Mouse (Mus musculus): ENCODE results near the gene Rasgrf1. TPM values are rescaled to one million over a fixed set of nuclear protein-coding genes. Genes with fewer than 3 reads are reported as not detected.

Rasgrf1 gene
- total RNA-seq, 2 experiments from 2014 or later = not detected

- no peak for ATAC-seq (replicated peaks; ENCODE audit: low FRiP score, poor library complexity, severe bottlenecking)
Measured at GRCm38 (mm10) chr9:89958959-89959358, 49.3 kb downstream of the Rasgrf1 start.

GRCm38 (mm10) chr9:89964091-89964490 lies 54.4 kb downstream of the Rasgrf1 start:
- ATAC-seq (replicated peaks; ENCODE audit: low FRiP score, poor library complexity, severe bottlenecking) = no peak

GRCm38 (mm10) chr9:89967716-89968115 lies 58.0 kb downstream of the Rasgrf1 start:
- no peak for ATAC-seq (replicated peaks; ENCODE audit: low FRiP score, poor library complexity, severe bottlenecking)

- ATAC-seq (replicated peaks; ENCODE audit: low FRiP score, poor library complexity, severe bottlenecking) = no peak
Measured at GRCm38 (mm10) chr9:89968836-89969450, 59.2 kb downstream of the Rasgrf1 start.

GRCm38 (mm10) chr9:89970271-89970670 lies 60.6 kb downstream of the Rasgrf1 start:
- no peak for ATAC-seq (replicated peaks; ENCODE audit: low FRiP score, poor library complexity, severe bottlenecking)

GRCm38 (mm10) chr9:89970886-89971486 lies 61.3 kb downstream of the Rasgrf1 start:
- ATAC-seq (replicated peaks; ENCODE audit: low FRiP score, poor library complexity, severe bottlenecking) = no peak

- no peak for ATAC-seq (replicated peaks; ENCODE audit: low FRiP score, poor library complexity, severe bottlenecking)
Measured at GRCm38 (mm10) chr9:89972321-89972720, 62.6 kb downstream of the Rasgrf1 start.

GRCm38 (mm10) chr9:89973856-89974255 lies 64.1 kb downstream of the Rasgrf1 start:
- no peak for ATAC-seq (replicated peaks; ENCODE audit: low FRiP score, poor library complexity, severe bottlenecking)

- ATAC-seq (replicated peaks; ENCODE audit: low FRiP score, poor library complexity, severe bottlenecking) = no peak
Measured at GRCm38 (mm10) chr9:89974463-89974931, 64.8 kb downstream of the Rasgrf1 start.

GRCm38 (mm10) chr9:89976366-89976940 lies 66.7 kb downstream of the Rasgrf1 start:
- ATAC-seq (replicated peaks; ENCODE audit: low FRiP score, poor library complexity, severe bottlenecking) = no peak

- ATAC-seq (replicated peaks; ENCODE audit: low FRiP score, poor library complexity, severe bottlenecking) = no peak
Measured at GRCm38 (mm10) chr9:89979248-89979647, 69.5 kb downstream of the Rasgrf1 start.

GRCm38 (mm10) chr9:89982256-89982655 lies 72.5 kb downstream of the Rasgrf1 start:
- ATAC-seq (replicated peaks; ENCODE audit: low FRiP score, poor library complexity, severe bottlenecking) = no peak

GRCm38 (mm10) chr9:89988053-89988452 lies 78.3 kb downstream of the Rasgrf1 start:
- no peak for ATAC-seq (replicated peaks; ENCODE audit: low FRiP score, poor library complexity, severe bottlenecking)

- ATAC-seq (replicated peaks; ENCODE audit: low FRiP score, poor library complexity, severe bottlenecking) = no peak
Measured at GRCm38 (mm10) chr9:89988811-89989528, 79.3 kb downstream of the Rasgrf1 start.

- no peak for ATAC-seq (replicated peaks; ENCODE audit: low FRiP score, poor library complexity, severe bottlenecking)
Measured at GRCm38 (mm10) chr9:90006432-90006831, 96.7 kb downstream of the Rasgrf1 start.

GRCm38 (mm10) chr9:90007094-90007493 lies 97.4 kb downstream of the Rasgrf1 start:
- ATAC-seq (replicated peaks; ENCODE audit: low FRiP score, poor library complexity, severe bottlenecking) = no peak

- ATAC-seq (replicated peaks; ENCODE audit: low FRiP score, poor library complexity, severe bottlenecking) = no peak
Measured at GRCm38 (mm10) chr9:90008138-90008537, 98.4 kb downstream of the Rasgrf1 start.

GRCm38 (mm10) chr9:90011849-90012248 lies 102.1 kb downstream of the Rasgrf1 start:
- no peak for ATAC-seq (replicated peaks; ENCODE audit: low FRiP score, poor library complexity, severe bottlenecking)

GRCm38 (mm10) chr9:90014649-90015048 lies 104.9 kb downstream of the Rasgrf1 start:
- ATAC-seq (replicated peaks; ENCODE audit: low FRiP score, poor library complexity, severe bottlenecking) = no peak

- ATAC-seq (replicated peaks; ENCODE audit: low FRiP score, poor library complexity, severe bottlenecking) = no peak
Measured at GRCm38 (mm10) chr9:90016204-90016603, 106.5 kb downstream of the Rasgrf1 start.

GRCm38 (mm10) chr9:90020866-90021265 lies 111.2 kb downstream of the Rasgrf1 start:
- no peak for ATAC-seq (replicated peaks; ENCODE audit: low FRiP score, poor library complexity, severe bottlenecking)
